Mouse (Mus musculus) left cerebral cortex, adult 18-20 months (tissue): ENCODE measurements at regions not wholly inside any gene's neighbourhood (a gene's known extent, or its start where the extent isn't known, plus 50 kb on each side); places are given as distances from the start of the nearest gene placed in this dataset.

Experiments used
- DNase-seq, 2 experiments: peaks; one replicate each; pipeline ENCODE4 v3.0.0; 2021 to 2022; ENCODE audit warnings: low spot score in 2 of 2, mixed read lengths in 1 of 2

- no peak for DNase-seq
Observed at GRCm38 (mm10) chr12:58027796-58028195, 183.8 kb upstream of the Sstr1 start.

DNA sequence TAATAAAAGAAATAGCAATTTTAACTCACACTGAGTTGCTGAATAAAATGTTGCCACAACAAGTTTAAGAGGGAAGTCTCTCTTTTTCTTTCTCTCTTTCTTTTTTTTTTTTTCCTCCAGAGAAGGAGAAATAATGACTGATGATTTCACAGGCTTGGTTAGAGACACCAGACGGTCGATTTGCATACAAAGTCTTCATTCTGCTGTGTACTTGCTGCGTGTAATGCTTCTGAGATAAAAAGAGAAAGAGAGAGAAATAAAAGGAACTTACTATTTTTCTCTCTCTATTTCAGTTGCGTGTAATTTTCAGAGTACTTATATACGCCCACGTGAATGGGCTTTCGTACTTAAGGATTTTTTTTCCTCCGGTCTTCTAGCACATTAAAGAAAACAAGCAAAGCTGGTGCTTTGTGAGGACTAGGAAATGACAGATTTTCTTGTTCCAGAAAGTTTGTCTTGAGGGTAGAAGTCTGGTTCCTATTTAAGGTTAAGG is 155.2 kb upstream of the Sstr1 start:
- DNase-seq, result no peak

GRCm38 (mm10) chr12:58067318-58068223 is 144.0 kb upstream of the Sstr1 start:
- DNase-seq, result no peak

- DNase-seq, result peak in 1 of 2 experiments; percentile 13
Observed at GRCm38 (mm10) chr12:58087311-58087710, 124.3 kb upstream of the Sstr1 start.

DNA sequence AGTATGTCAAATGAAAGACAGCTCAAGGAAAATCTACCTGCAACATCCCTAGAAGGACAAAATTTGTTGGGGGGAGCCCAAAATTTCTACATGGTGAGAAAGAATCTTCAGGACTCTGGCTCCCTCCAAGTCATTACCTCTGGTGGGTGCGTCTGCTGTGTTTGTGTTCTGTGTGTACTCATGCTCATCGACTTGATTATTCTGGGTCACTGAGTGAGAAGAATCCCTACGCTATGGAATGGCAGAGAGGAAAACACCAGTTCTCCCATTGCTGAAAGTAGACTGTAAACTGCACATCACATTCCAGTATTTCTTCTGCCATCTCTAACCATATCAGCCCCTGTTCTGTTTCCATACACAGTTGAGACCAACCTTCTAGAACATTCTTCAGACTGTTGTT is 98.9 kb upstream of the Sstr1 start:
- DNase-seq, result no peak

- peak in 1 of 2 experiments; percentile 19 for DNase-seq
Observed at GRCm38 (mm10) chr12:58139121-58139520, 72.5 kb upstream of the Sstr1 start.

DNA sequence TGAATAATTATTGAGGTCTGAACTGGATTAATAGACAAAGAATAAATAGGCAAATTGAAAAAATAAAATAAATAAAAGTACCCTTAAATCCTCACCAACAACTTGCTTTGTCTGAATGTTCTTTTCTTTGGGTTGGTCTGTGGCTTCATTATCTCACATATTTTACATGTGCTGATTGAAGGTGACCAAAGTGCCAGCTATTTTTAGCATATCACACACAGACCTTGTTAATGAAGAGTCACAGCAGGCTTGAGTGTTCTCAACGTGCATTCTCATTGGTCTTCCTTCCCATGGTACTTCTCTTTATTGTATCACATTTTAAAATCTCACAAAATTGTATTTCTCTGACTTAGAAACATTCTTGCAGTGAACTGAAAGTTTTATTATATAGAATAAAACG is 59.7 kb upstream of the Sstr1 start:
- no peak for DNase-seq
